Mouse (Mus musculus): ENCODE measurements around the gene Thumpd2. TPM values are rescaled to one million over a fixed set of nuclear protein-coding genes. Genes with fewer than 3 reads are reported as not detected.

Thumpd2 gene
- polyA plus RNA-seq, 1 experiment from 2014 or later = 15.8 TPM

- Histone ChIP-seq H3K4me2 (no peak overlapping the region), H3K4me3 (ENCODE audit: low read depth, low read length) (no peak overlapping the region), H3K9ac (ENCODE audit: low read depth, low read length) (no peak overlapping the region), H3K27me3 (replicated peaks; ENCODE audit: control insufficient read depth, insufficient read depth, low read length) (no peaks in the 10 kb centered on the region), H3K36me3 (ENCODE audit: control insufficient read depth, insufficient read depth, low read length) (no peaks in the 10 kb centered on the region), H3K4me1 (replicated peaks; ENCODE audit: control insufficient read depth, insufficient read depth, low read length) (no peaks in the 10 kb centered on the region), H3K27ac (ENCODE audit: low read depth, low read length) (no peak overlapping the region), H3K9me3 (ENCODE audit: control insufficient read depth, low read length) (no peaks in the 10 kb centered on the region; the same call in 1 of the 2 replicates)
- ATAC-seq (replicated peaks; ENCODE audit: low FRiP score) (no peak), DNase-seq (ENCODE audit: low spot score) (no peak)
- WGBS = 85% methylated on average over 12 of the region's 12 CpGs
These were observed 63.9 kb downstream of the Thumpd2 start for GRCm38 (mm10) chr17:81001010-81001409.

- ATAC-seq (replicated peaks; ENCODE audit: low FRiP score) (no peak), DNase-seq (ENCODE audit: low spot score) (no peak)
- H3K4me2 ChIP-seq = no peak overlapping the region
- H3K4me1 ChIP-seq (replicated peaks; ENCODE audit: control insufficient read depth, insufficient read depth, low read length) = no peaks in the 10 kb centered on the region
- no peak overlapping the region for H3K27ac ChIP-seq (ENCODE audit: low read depth, low read length)
- WGBS = 72% methylated on average over 6 of the region's 6 CpGs
- no peak overlapping the region for H3K4me3 ChIP-seq (ENCODE audit: low read depth, low read length)
- no peaks in the 10 kb centered on the region for H3K36me3 ChIP-seq (ENCODE audit: control insufficient read depth, insufficient read depth, low read length)
- H3K9me3 ChIP-seq (ENCODE audit: control insufficient read depth, low read length) = no peaks in the 10 kb centered on the region; the same call in 1 of the 2 replicates
- H3K27me3 ChIP-seq (replicated peaks; ENCODE audit: control insufficient read depth, insufficient read depth, low read length) = no peaks in the 10 kb centered on the region
- no peak overlapping the region for H3K9ac ChIP-seq (ENCODE audit: low read depth, low read length)
These were observed 65.9 kb downstream of the Thumpd2 start for GRCm38 (mm10) chr17:80998958-80999357.

DNA sequence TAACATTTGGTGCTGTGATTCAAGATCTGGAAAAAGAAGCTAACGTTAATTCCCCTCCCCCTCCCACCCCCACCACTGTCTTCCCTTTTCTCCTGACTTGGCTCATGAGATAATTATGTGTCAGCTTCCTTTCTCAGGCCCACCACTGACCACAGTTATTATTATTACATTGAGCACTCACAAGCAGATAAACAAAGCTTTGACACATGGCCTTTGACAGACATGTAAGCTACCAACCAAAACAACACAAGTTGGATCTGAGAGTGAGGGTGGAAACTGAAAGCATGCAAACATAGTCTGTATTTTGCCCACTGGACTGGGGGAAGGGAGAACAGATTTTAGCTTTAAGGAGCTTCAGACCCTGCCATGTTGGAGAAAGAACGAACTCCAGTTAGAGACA, 67.7 kb downstream of the Thumpd2 start:
- WGBS = 52% methylated on average over 2 of the region's 2 CpGs
- Histone ChIP-seq H3K36me3 (ENCODE audit: control insufficient read depth, insufficient read depth, low read length) (no peaks in the 10 kb centered on the region), H3K27ac (ENCODE audit: low read depth, low read length) (no peak overlapping the region), H3K4me1 (replicated peaks; ENCODE audit: control insufficient read depth, insufficient read depth, low read length) (no peaks in the 10 kb centered on the region), H3K9ac (ENCODE audit: low read depth, low read length) (no peak overlapping the region), H3K4me3 (ENCODE audit: low read depth, low read length) (no peak overlapping the region), H3K27me3 (replicated peaks; ENCODE audit: control insufficient read depth, insufficient read depth, low read length) (no peaks in the 10 kb centered on the region), H3K9me3 (ENCODE audit: control insufficient read depth, low read length) (no peaks in the 10 kb centered on the region; the same call in 1 of the 2 replicates), H3K4me2 (no peak overlapping the region)
- ATAC-seq (replicated peaks; ENCODE audit: low FRiP score) (no peak), DNase-seq (ENCODE audit: low spot score) (no peak)

DNA sequence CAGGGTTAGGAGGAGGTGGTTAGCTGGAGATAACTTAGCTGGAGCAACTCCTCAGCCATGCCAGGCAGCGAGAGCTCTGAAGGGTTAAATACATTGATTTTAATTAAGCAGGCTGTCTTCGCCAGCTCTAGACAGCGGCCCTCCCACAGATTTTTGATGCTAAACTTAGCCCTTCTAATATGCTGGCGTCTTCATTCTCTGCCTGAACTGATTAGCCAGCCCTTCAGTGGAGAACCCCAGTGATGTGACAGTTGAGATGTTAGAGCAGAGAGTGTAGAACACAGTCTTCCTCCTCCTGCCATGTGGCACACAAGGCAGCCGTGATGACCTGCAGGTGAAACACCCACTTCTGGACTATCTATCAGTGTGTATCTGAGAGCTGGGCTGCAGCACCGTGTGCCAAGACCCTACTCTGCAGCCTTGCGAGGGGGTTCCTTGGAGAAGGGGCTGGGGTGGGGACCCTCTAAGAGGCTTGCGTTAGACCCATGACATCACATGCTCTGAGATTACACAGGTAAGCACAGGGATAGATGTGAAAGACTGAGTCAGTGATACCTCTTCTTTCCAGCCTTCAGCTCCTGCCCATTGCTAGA, 73.3 kb downstream of the Thumpd2 start:
- no peak overlapping the region for H3K4me2 ChIP-seq
- no peak for ATAC-seq (replicated peaks; ENCODE audit: low FRiP score)

DNA sequence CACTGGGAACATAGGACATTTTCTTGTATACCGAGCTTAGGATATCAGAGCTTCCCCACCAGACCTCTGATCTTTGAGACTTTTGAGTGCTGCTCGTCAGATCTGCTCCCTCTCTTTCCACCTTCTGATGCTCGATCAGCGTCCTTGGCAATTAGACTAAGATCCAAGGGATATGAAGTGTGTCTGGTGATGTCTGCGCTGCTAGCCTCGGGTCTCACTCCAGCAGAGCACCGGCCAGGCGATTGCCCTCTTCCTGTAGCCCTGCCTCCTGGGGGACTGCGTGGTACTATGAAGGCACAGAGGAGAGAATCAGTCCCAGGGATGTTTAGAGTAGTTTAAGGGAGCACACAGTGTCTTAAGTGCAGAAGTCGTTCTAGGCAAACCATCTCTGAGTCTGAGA, 81.9 kb downstream of the Thumpd2 start:
- no peaks in the 10 kb centered on the region for H3K27me3 ChIP-seq (replicated peaks; ENCODE audit: control insufficient read depth, insufficient read depth, low read length)
- ATAC-seq (replicated peaks; ENCODE audit: low FRiP score) (no peak), DNase-seq (ENCODE audit: low spot score) (no peak)
- 80% methylated on average over 10 of the region's 10 CpGs for WGBS
- no peak overlapping the region for H3K9ac ChIP-seq (ENCODE audit: low read depth, low read length)
- no peak overlapping the region for H3K27ac ChIP-seq (ENCODE audit: low read depth, low read length)
- no peaks in the 10 kb centered on the region for H3K9me3 ChIP-seq (ENCODE audit: control insufficient read depth, low read length)
- no peak overlapping the region for H3K4me3 ChIP-seq (ENCODE audit: low read depth, low read length)
- H3K36me3 ChIP-seq (ENCODE audit: control insufficient read depth, insufficient read depth, low read length) = no peaks in the 10 kb centered on the region
- H3K4me2 ChIP-seq = no peak overlapping the region
- no peaks in the 10 kb centered on the region for H3K4me1 ChIP-seq (replicated peaks; ENCODE audit: control insufficient read depth, insufficient read depth, low read length)

More for the DNA sequence above, 73.3 kb downstream of the Thumpd2 start:
- H3K9ac ChIP-seq (ENCODE audit: low read depth, low read length) = no peak overlapping the region
- H3K36me3 ChIP-seq (ENCODE audit: control insufficient read depth, insufficient read depth, low read length) = no peaks in the 10 kb centered on the region
- DNase-seq (ENCODE audit: low spot score) = no peak
- H3K27me3 ChIP-seq (replicated peaks; ENCODE audit: control insufficient read depth, insufficient read depth, low read length) = no peaks in the 10 kb centered on the region
- H3K4me3 ChIP-seq (ENCODE audit: low read depth, low read length) = no peak overlapping the region
- no peaks in the 10 kb centered on the region; the same call in 1 of the 2 replicates for H3K9me3 ChIP-seq (ENCODE audit: control insufficient read depth, low read length)
- no peaks in the 10 kb centered on the region for H3K4me1 ChIP-seq (replicated peaks; ENCODE audit: control insufficient read depth, insufficient read depth, low read length)
- no peak overlapping the region for H3K27ac ChIP-seq (ENCODE audit: low read depth, low read length)
- WGBS = 64% methylated on average over 8 of the region's 8 CpGs

GRCm38 (mm10) chr17:80982412-80982787, 82.5 kb downstream of the Thumpd2 start:
- DNase-seq (ENCODE audit: low spot score) (peak; percentile 65), ATAC-seq (replicated peaks; ENCODE audit: low FRiP score) (0 out of 2 replicates have a peak, but pooled peaks have one; percentile 45)
- WGBS = 18% methylated on average over 8 of the region's 8 CpGs
- no peaks in the 10 kb centered on the region for H3K4me1 ChIP-seq (replicated peaks; ENCODE audit: control insufficient read depth, insufficient read depth, low read length)
- no peak overlapping the region for H3K4me3 ChIP-seq (ENCODE audit: low read depth, low read length)
- no peaks in the 10 kb centered on the region for H3K36me3 ChIP-seq (ENCODE audit: control insufficient read depth, insufficient read depth, low read length)
- H3K27ac ChIP-seq (ENCODE audit: low read depth, low read length) = no peak overlapping the region
- no peaks in the 10 kb centered on the region for H3K9me3 ChIP-seq (ENCODE audit: control insufficient read depth, low read length)
- no peak overlapping the region for H3K9ac ChIP-seq (ENCODE audit: low read depth, low read length)
- H3K27me3 ChIP-seq (replicated peaks; ENCODE audit: control insufficient read depth, insufficient read depth, low read length) = no peaks in the 10 kb centered on the region
- no peak overlapping the region for H3K4me2 ChIP-seq

GRCm38 (mm10) chr17:80981721-80982411, 83.0 kb downstream of the Thumpd2 start:
- H3K4me2 ChIP-seq = no peak overlapping the region
- H3K4me3 ChIP-seq (ENCODE audit: low read depth, low read length) = no peak overlapping the region
- H3K9ac ChIP-seq (ENCODE audit: low read depth, low read length) = no peak overlapping the region
- no peaks in the 10 kb centered on the region for H3K36me3 ChIP-seq (ENCODE audit: control insufficient read depth, insufficient read depth, low read length)
- H3K9me3 ChIP-seq (ENCODE audit: control insufficient read depth, low read length) = no peaks in the 10 kb centered on the region
- no peaks in the 10 kb centered on the region for H3K27me3 ChIP-seq (replicated peaks; ENCODE audit: control insufficient read depth, insufficient read depth, low read length)
- H3K4me1 ChIP-seq (replicated peaks; ENCODE audit: control insufficient read depth, insufficient read depth, low read length) = no peaks in the 10 kb centered on the region
- ATAC-seq (replicated peaks; ENCODE audit: low FRiP score) (no peak), DNase-seq (ENCODE audit: low spot score) (no peak)
- H3K27ac ChIP-seq (ENCODE audit: low read depth, low read length) = no peak overlapping the region
- 76% methylated on average over 12 of the region's 12 CpGs for WGBS

DNA sequence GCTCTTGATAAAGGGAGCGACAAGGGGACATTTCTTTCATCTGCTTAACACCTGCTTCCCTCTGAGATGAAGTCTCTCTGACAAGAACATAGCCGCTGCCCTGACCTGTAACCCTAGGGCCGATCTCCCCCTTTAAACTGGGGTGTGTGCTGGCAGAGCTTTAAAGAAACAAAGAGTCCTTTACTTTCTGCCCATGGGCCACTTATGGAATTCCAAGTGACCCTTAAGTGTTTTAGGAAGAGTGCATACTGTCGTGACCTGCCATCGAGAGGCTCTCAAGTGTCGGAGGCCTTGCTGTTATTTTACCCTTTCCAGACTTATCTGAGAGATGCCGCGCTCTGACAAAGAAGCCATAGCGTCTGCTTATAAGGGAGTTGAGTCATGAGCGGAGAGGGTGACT, 84.8 kb downstream of the Thumpd2 start:
- Histone ChIP-seq H3K27me3 (replicated peaks; ENCODE audit: control insufficient read depth, insufficient read depth, low read length) (no peaks in the 10 kb centered on the region), H3K4me2 (no peak overlapping the region), H3K4me3 (ENCODE audit: low read depth, low read length) (no peak overlapping the region), H3K36me3 (ENCODE audit: control insufficient read depth, insufficient read depth, low read length) (no peaks in the 10 kb centered on the region), H3K9ac (ENCODE audit: low read depth, low read length) (no peak overlapping the region), H3K4me1 (replicated peaks; ENCODE audit: control insufficient read depth, insufficient read depth, low read length) (no peaks in the 10 kb centered on the region), H3K27ac (ENCODE audit: low read depth, low read length) (no peak overlapping the region), H3K9me3 (ENCODE audit: control insufficient read depth, low read length) (no peaks in the 10 kb centered on the region)
- DNase-seq (ENCODE audit: low spot score) (no peak), ATAC-seq (replicated peaks; ENCODE audit: low FRiP score) (no peak)
- WGBS = 82% methylated on average over 10 of the region's 10 CpGs

GRCm38 (mm10) chr17:80977245-80977644, 87.6 kb downstream of the Thumpd2 start:
- ATAC-seq (replicated peaks; ENCODE audit: low FRiP score) (no peak), DNase-seq (ENCODE audit: low spot score) (no peak)
- no peaks in the 10 kb centered on the region for H3K9me3 ChIP-seq (ENCODE audit: control insufficient read depth, low read length)
- H3K4me2 ChIP-seq = no peak overlapping the region
- no peak overlapping the region for H3K4me3 ChIP-seq (ENCODE audit: low read depth, low read length)
- H3K9ac ChIP-seq (ENCODE audit: low read depth, low read length) = no peak overlapping the region
- H3K27me3 ChIP-seq (replicated peaks; ENCODE audit: control insufficient read depth, insufficient read depth, low read length) = no peaks in the 10 kb centered on the region
- WGBS = 76% methylated on average over 5 of the region's 5 CpGs
- H3K27ac ChIP-seq (ENCODE audit: low read depth, low read length) = no peak overlapping the region
- no peaks in the 10 kb centered on the region for H3K4me1 ChIP-seq (replicated peaks; ENCODE audit: control insufficient read depth, insufficient read depth, low read length)
- H3K36me3 ChIP-seq (ENCODE audit: control insufficient read depth, insufficient read depth, low read length) = no peaks in the 10 kb centered on the region
